Comparison of ENCODE assay signal across 9 mouse cellular contexts in genomic region chr4:53354961-53355360, GRCm38 (mm10).
DNase-seq lines count a peak whose midpoint lies in the region; ATAC-seq lines count a peak whose summit lies in the region.
"Had no signal": no experiment of that assay in that cellular context is flagged by ENCODE, and none has a peak within 500 bp of the region (broad histone marks: within the 10 kb centered on the region; RNA-seq: fewer than 3 reads in every experiment).

No protein-coding gene starts in this region.

- no peak overlapping the region for H3K27ac ChIP-seq in heart, embryonic 12.5 days (ENCODE audit: poor library complexity, severe bottlenecking)
- H3K27ac ChIP-seq in liver, embryonic 12.5 days = no peak overlapping the region
- H3K27ac ChIP-seq: embryonic facial prominence, embryonic 13.5 days had no signal

- H3K4me1 ChIP-seq in heart, embryonic 12.5 days (replicated peaks) = no peaks in the 10 kb centered on the region
- no peaks in the 10 kb centered on the region for H3K4me1 ChIP-seq in liver, embryonic 12.5 days

- H3K9ac ChIP-seq in heart, embryonic 12.5 days = no peak overlapping the region
- H3K9ac ChIP-seq in liver, embryonic 12.5 days = no peak overlapping the region
- H3K9ac ChIP-seq: embryonic facial prominence, embryonic 13.5 days had no signal

- no peak overlapping the region for H3K4me2 ChIP-seq in heart, embryonic 12.5 days
- H3K4me2 ChIP-seq in liver, embryonic 12.5 days = no peak overlapping the region
- H3K4me2 ChIP-seq: embryonic facial prominence, embryonic 13.5 days had no signal

- no peaks in the 10 kb centered on the region for H3K9me3 ChIP-seq in heart, embryonic 12.5 days (replicated peaks)
- no peaks in the 10 kb centered on the region for H3K9me3 ChIP-seq in liver, embryonic 12.5 days (replicated peaks)
- H3K9me3 ChIP-seq: embryonic facial prominence, embryonic 13.5 days had no signal

- H3K4me3 ChIP-seq in heart, embryonic 12.5 days = no peak overlapping the region
- no peak overlapping the region for H3K4me3 ChIP-seq in liver, embryonic 12.5 days
- H3K4me3 ChIP-seq: embryonic facial prominence, embryonic 13.5 days had no signal

- 34% methylated on average over 5 of the region's 5 CpGs for WGBS in heart, embryonic 12.5 days
- 37% methylated on average over 5 of the region's 5 CpGs for WGBS in liver, embryonic 12.5 days (ENCODE audit: insufficient replicate concordance)

- no peaks in the 10 kb centered on the region for H3K36me3 ChIP-seq in heart, embryonic 12.5 days
- H3K36me3 ChIP-seq in liver, embryonic 12.5 days = no peaks in the 10 kb centered on the region
- H3K36me3 ChIP-seq: embryonic facial prominence, embryonic 13.5 days had no signal

- ATAC-seq in heart, embryonic 12.5 days (ENCODE audit: insufficient number of reproducible peaks, low FRiP score) = no peak
- peak; percentile 42 to 70; a peak in 3 of 4 replicates for ATAC-seq in hematopoietic stem cell, adult 5-6 weeks (replicated peaks in 1 of 2; ENCODE audit: insufficient read depth in 1 of 2, low FRiP score in 2 of 2, low TSS enrichment in 1 of 2, low read depth in 1 of 2, poor library complexity in 2 of 2, severe bottlenecking in 2 of 2)
- ATAC-seq in liver, embryonic 12.5 days = no peak

- DNase-seq in heart, adult 8-10 months (ENCODE audit: low spot score) = peak; percentile 64
- DNase-seq in CD4-positive helper T cell, adult 2 months (ENCODE audit: low read depth, low spot score) = peak; percentile 7
- peak; percentile 43 for DNase-seq in adrenal gland, postnatal 10 days
- DNase-seq in left cerebral cortex, postnatal 14 days (ENCODE audit: low spot score in 2 of 2) = peak; percentile 35
- DNase-seq in yolk sac, embryonic 10.5 days (ENCODE audit: low spot score) = peak; percentile 5

- intact Hi-C loops in left cerebral cortex, postnatal 14 days (cut with DNase I) = loop anchor here (2.0 to 10.0 kb wide), 5 partner anchors 120 to 323 kb away; partner anchors contain the start of gene Abca1

- no peaks in the 10 kb centered on the region for H3K27me3 ChIP-seq in heart, embryonic 12.5 days (replicated peaks)
- H3K27me3 ChIP-seq in liver, embryonic 12.5 days (replicated peaks) = no peaks in the 10 kb centered on the region
- H3K27me3 ChIP-seq: embryonic facial prominence, embryonic 13.5 days had no signal

Comparison
In these comparisons a context has a peak if more than half of its experiments do, and no peak if none do; other contexts are left out.
1. DNase-seq: peak in every context shown above with its lines; median percentile 64 in heart, adult 8-10 months; 43 in adrenal gland, postnatal 10 days; 35 in left cerebral cortex, postnatal 14 days; 7 in CD4-positive helper T cell, adult 2 months; 5 in yolk sac, embryonic 10.5 days.
2. ATAC-seq: peak in hematopoietic stem cell, adult 5-6 weeks (2 of 2); none in heart, embryonic 12.5 days (single experiment) and liver, embryonic 12.5 days (single experiment).